Mouse (Mus musculus): ENCODE measurements at regions not wholly inside any gene's neighbourhood (a gene's known extent, or its start where the extent isn't known, plus 50 kb on each side); places are given as distances from the start of the nearest gene placed in this dataset.

DNA sequence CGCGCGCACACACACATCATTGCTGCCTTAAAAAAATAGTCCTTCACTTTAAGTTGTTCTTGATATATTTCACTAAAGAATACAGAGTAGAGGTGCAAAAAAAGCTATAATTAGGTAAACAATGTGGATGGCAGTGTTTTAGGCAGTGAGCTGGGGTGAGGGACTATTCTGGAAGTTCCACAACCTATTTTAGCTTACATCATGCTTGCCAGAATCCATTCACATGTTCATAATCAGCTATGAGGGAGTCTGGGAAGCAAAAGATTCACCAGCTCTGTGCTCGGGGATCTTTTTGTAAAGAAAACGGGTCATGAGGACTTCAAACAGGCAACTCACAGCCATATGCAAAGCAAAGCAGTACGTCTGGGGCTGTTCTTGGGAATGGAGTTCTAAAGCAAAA is 242.3 kb downstream of the Cog6 start:
- TF ChIP-seq FLI1 (IDR thresholded peaks at IDR 0.05; ENCODE audit: low read length) (no peak), GATA1 (IDR thresholded peaks at IDR 0.05; ENCODE audit: borderline replicate concordance, low read length) (no peak)

Data from megakaryocyte, embryonic 14.5 days (primary cell).